Mouse (Mus musculus) heart, embryonic 16.5 days (tissue): ENCODE data around the gene Olfr457. TPM values are rescaled to one million over a fixed set of nuclear protein-coding genes. Genes with fewer than 3 reads are reported as not detected.

Experiments
- polyA plus RNA-seq: library from polyadenylated mRNA; unstranded; fragments of >200 nt; fragmentation: Nextera tagmentation; extraction: Ambion mirVana; gene quantifications from 2 replicates; pipeline ENCODE4 v1.2.1, GENCODE M21; 2015

The Olfr457 gene
- polyA plus RNA-seq, 1 experiment from 2014 or later = not detected

Other genes starting within 250 kb of the Olfr457 start
- gene Gstk1, start 230.4 kb downstream of the Olfr457 start, polyA plus RNA-seq = 18.4 and 20.0 TPM in 2 replicates
- 0.20 and 0.34 TPM in 2 replicates for gene Tmem139, start 214.4 kb downstream of the Olfr457 start, polyA plus RNA-seq
- 34.3 and 38.7 TPM in 2 replicates for gene Casp2, start 211.3 kb downstream of the Olfr457 start, polyA plus RNA-seq
- 0.34 and 0.45 TPM in 2 replicates for gene Clcn1, start 189.7 kb downstream of the Olfr457 start, polyA plus RNA-seq
- gene Fam131b, start 151.7 kb downstream of the Olfr457 start, polyA plus RNA-seq = 0.17 and 0.21 TPM in 2 replicates
- 152 and 159 TPM in 2 replicates for gene Zyx, start 126.7 kb downstream of the Olfr457 start, polyA plus RNA-seq
- 1.9 and 2.9 TPM in 2 replicates for gene Epha1, start 103.1 kb downstream of the Olfr457 start, polyA plus RNA-seq
- not detected in 2 replicates for gene Tas2r143, start 76.1 kb downstream of the Olfr457 start, polyA plus RNA-seq
- not detected in 2 replicates for gene Tas2r135, start 70.9 kb downstream of the Olfr457 start, polyA plus RNA-seq
- gene Tas2r126, start 41.8 kb downstream of the Olfr457 start, polyA plus RNA-seq = not detected in 2 replicates
- not detected in 2 replicates for gene Olfr458, start 11.1 kb downstream of the Olfr457 start, polyA plus RNA-seq
- gene Olfr456, start 10.9 kb upstream of the Olfr457 start, polyA plus RNA-seq = 0.14 and 0.18 TPM in 2 replicates
- not detected in 2 replicates for gene Olfr455, start 71.3 kb upstream of the Olfr457 start, polyA plus RNA-seq
- 0.06 TPM in 1 of 2 replicates, not detected in the other for gene Tcaf3, start 121.4 kb upstream of the Olfr457 start, polyA plus RNA-seq
- gene Tcaf2, start 168.9 kb upstream of the Olfr457 start, polyA plus RNA-seq = 3.7 and 4.0 TPM in 2 replicates
- gene Tcaf1, start 233.8 kb upstream of the Olfr457 start, polyA plus RNA-seq = 39.1 and 45.1 TPM in 2 replicates